Mouse (Mus musculus): ENCODE results near the gene Rin2. TPM values are rescaled to one million over a fixed set of nuclear protein-coding genes. Genes with fewer than 3 reads are reported as not detected.

Rin2 gene
- polyA plus RNA-seq, 1 experiment = 3.5 TPM

DNA sequence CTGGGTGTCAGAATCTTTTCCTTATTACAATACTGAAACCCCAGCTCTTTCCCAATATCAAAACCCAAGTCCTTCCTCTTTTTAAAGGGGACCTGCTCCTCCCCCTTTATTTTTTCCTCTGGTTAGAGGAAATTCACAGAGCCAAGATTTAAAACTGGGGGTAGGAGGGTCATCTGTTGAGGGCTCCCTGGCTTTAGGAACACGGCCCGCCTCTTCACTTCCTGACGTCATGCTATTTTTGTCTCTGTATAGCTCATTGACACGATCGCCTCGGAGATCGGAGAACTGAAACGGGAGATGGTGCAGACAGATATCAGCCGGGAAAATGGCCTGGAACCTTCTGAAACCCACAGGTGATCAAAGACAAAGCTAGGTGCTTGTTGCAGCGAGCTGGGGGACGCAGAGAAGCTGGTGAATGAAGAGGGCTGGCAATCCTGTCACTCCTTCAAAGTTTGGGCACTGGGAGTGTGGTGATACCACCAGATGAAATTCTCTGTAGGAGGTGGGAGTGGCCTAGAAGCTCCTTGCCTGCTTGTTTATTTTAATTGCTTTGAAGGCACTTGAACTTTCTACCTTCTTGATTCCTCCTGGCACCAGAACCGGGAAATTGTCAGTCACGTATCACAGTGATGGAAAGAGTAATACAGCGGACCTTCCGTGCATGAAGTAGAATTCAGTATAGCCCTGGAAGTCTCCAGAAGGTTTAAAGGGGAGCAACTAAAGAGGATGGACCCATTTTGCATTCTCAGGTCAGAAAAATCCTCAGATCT, 147.2 kb downstream of the Rin2 start:
- TF ChIP-seq POLR2A (IDR thresholded peaks at IDR 0.05; ENCODE audit: control insufficient read depth, low read depth, low read length) = no peak
- TF ChIP-seq CTCF (IDR thresholded peaks at IDR 0.05; ENCODE audit: control insufficient read depth, insufficient read depth, insufficient replicate concordance, low read depth, low read length) = no peak
- no peaks in the 10 kb centered on the region for H3K4me1 ChIP-seq (ENCODE audit: control insufficient read depth, insufficient read depth, low read length)
- H3K27ac ChIP-seq (ENCODE audit: control insufficient read depth, insufficient read depth, low read depth, low read length) = no peak overlapping the region
- H3K27me3 ChIP-seq (ENCODE audit: control insufficient read depth, insufficient read depth, low read length) = no peaks in the 10 kb centered on the region
- H3K36me3 ChIP-seq (ENCODE audit: control insufficient read depth, insufficient read depth, low read length) = no peaks in the 10 kb centered on the region
- H3K4me3 ChIP-seq (ENCODE audit: control insufficient read depth, low read depth, low read length) = no peak overlapping the region

DNA sequence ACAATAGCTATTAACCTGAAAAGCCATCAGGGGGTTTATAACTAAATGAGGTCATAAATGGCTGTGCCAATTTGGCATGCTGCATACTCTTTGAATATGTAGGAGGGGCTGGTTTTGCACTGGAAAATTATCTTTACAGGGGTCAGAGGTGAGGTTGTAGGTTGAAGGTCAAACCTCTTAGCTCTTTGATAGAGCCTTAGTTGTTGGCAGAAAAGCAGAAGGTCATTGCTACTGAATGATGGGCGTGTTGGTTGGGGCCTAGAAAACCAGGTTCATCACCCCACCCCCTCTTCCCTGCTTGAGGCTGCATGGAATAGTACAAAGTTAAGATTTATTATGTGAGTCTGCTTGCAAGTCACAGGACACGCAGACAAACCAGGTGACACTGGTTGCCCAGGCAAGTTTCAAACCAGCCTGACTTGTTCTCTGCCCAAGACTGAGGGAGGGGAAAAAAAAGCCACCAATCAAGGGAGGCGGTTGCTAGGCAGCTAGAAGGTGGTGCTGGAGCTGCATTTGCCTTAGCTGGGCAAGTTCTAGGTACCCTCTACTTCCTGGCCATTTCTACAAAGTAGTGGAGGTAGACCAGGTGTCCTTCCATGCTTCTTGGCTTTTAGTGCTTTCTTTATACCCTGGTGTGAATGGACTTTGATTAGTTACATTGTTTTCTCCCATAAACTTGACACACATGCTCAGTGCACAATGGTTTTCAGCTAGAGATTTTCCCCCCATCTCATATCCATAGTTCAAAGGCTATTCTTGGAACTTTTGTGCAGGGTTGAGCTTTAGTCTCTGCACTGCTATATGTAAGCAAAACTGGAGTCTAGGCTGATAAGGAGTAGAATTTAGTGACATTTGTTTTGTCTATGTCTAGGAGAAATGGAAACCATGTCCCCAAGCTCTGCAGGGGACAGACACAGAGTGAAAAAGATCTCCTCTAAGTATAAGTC, 148.0 kb downstream of the Rin2 start:
- Histone ChIP-seq H3K4me3 (ENCODE audit: control insufficient read depth, low read depth, low read length) (no peak overlapping the region), H3K27me3 (ENCODE audit: control insufficient read depth, insufficient read depth, low read length) (no peaks in the 10 kb centered on the region), H3K4me1 (ENCODE audit: control insufficient read depth, insufficient read depth, low read length) (no peaks in the 10 kb centered on the region), H3K27ac (ENCODE audit: control insufficient read depth, insufficient read depth, low read depth, low read length) (no peak overlapping the region), H3K36me3 (ENCODE audit: control insufficient read depth, insufficient read depth, low read length) (no peaks in the 10 kb centered on the region)
- no peak for TF ChIP-seq CTCF (IDR thresholded peaks at IDR 0.05; ENCODE audit: control insufficient read depth, insufficient read depth, insufficient replicate concordance, low read depth, low read length)
- TF ChIP-seq POLR2A (IDR thresholded peaks at IDR 0.05; ENCODE audit: control insufficient read depth, low read depth, low read length) = no peak

DNA sequence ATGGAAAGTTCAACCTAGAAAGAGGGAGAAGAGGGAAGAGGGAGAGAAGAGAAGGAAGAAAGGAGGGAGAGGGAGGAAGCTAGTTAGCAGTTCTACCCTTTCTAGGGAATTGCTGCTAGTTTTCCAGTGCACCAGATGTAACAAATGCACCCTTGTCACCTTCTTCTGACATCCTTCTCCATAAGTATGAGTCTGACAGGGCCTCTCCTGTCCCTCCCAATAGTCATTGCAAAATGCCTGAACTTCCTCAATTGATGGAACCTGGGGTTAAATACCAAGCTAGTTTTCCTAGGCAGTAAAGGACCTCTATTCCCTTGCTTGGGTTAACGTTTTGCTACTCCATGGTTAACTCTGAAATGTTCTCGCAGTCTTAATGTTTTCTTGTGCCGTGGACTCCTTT, 149.7 kb downstream of the Rin2 start:
- H3K4me1 ChIP-seq (ENCODE audit: control insufficient read depth, insufficient read depth, low read length) = no peaks in the 10 kb centered on the region
- TF ChIP-seq CTCF (IDR thresholded peaks at IDR 0.05; ENCODE audit: control insufficient read depth, insufficient read depth, insufficient replicate concordance, low read depth, low read length) = no peak
- no peak for TF ChIP-seq POLR2A (IDR thresholded peaks at IDR 0.05; ENCODE audit: control insufficient read depth, low read depth, low read length)
- H3K36me3 ChIP-seq (ENCODE audit: control insufficient read depth, insufficient read depth, low read length) = no peaks in the 10 kb centered on the region

DNA sequence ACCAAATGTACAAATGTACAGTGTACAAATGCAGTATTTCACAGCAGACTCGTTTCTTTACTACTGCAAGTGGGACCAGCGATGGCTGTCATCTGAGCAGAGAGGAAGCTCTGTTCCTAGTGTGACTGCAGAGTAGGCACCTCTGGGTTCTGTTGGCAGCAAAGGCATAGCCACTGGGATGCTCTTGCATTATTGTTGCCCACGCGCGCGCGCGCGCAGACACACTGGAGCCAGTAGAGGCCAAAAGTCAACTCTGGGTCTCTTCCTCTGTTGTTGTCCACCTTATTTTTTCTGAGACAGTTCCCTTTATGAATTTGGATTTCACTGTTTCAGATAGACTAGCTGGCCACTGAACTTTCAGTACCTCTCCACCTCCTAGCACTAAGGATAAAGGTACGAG, 150.2 kb downstream of the Rin2 start:
- H3K27ac ChIP-seq (ENCODE audit: control insufficient read depth, insufficient read depth, low read depth, low read length) = no peak overlapping the region
- no peaks in the 10 kb centered on the region for H3K36me3 ChIP-seq (ENCODE audit: control insufficient read depth, insufficient read depth, low read length)
- H3K4me3 ChIP-seq (ENCODE audit: control insufficient read depth, low read depth, low read length) = no peak overlapping the region
- no peaks in the 10 kb centered on the region for H3K4me1 ChIP-seq (ENCODE audit: control insufficient read depth, insufficient read depth, low read length)
- TF ChIP-seq CTCF (IDR thresholded peaks at IDR 0.05; ENCODE audit: control insufficient read depth, insufficient read depth, insufficient replicate concordance, low read depth, low read length) (no peak), POLR2A (IDR thresholded peaks at IDR 0.05; ENCODE audit: control insufficient read depth, low read depth, low read length) (no peak)
- H3K27me3 ChIP-seq (ENCODE audit: control insufficient read depth, insufficient read depth, low read length) = no peaks in the 10 kb centered on the region

More for the DNA sequence above, 149.7 kb downstream of the Rin2 start:
- Histone ChIP-seq H3K4me3 (ENCODE audit: control insufficient read depth, low read depth, low read length) (no peak overlapping the region), H3K27me3 (ENCODE audit: control insufficient read depth, insufficient read depth, low read length) (no peaks in the 10 kb centered on the region), H3K27ac (ENCODE audit: control insufficient read depth, insufficient read depth, low read depth, low read length) (no peak overlapping the region)

DNA sequence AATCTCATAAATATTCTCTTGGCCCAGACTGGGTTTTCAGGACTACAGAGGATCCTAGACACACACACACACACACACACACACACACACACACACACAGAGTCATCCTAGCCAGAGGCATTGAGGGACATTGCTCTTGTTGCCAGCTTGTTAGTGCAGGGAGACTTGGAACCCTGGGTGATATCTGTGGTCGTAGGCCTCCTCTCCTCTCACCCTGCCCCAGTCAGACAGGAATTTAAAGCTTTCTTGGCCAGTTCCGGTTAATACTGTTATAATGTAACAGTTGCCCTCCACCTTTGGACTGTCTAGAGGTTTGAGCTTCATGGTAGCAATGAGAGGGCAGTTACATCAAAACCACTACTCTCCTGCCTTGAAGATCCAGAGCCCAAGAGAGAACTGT, 152.9 kb downstream of the Rin2 start:
- H3K36me3 ChIP-seq (ENCODE audit: control insufficient read depth, insufficient read depth, low read length) = no peaks in the 10 kb centered on the region
- TF ChIP-seq CTCF (IDR thresholded peaks at IDR 0.05; ENCODE audit: control insufficient read depth, insufficient read depth, insufficient replicate concordance, low read depth, low read length) (no peak), POLR2A (IDR thresholded peaks at IDR 0.05; ENCODE audit: control insufficient read depth, low read depth, low read length) (no peak)
- H3K27ac ChIP-seq (ENCODE audit: control insufficient read depth, insufficient read depth, low read depth, low read length) = no peak overlapping the region
- H3K27me3 ChIP-seq (ENCODE audit: control insufficient read depth, insufficient read depth, low read length) = no peaks in the 10 kb centered on the region
- H3K4me3 ChIP-seq (ENCODE audit: control insufficient read depth, low read depth, low read length) = no peak overlapping the region
- H3K4me1 ChIP-seq (ENCODE audit: control insufficient read depth, insufficient read depth, low read length) = peaks cover 3% of the 10 kb centered on the region; the same call in 1 of the 2 replicates

DNA sequence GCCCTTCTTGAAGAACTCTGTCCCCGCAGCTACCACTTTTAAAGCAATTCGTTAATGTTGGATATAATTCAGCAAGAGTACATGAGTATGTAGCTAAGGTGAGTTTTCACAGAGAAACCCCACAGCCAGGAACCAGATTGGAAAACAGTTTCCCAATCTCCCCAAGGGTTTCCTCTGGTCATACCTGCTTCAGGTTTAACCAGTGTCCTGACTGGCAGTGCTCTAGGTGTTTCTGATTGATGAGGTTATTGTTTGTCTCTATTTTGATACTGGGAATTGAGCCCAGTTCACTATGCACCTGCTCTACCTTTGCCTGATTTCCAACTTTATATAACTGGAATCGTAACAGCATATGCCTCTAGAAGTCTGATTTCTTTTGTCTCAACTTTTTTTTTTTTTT, 153.6 kb downstream of the Rin2 start:
- TF ChIP-seq POLR2A (IDR thresholded peaks at IDR 0.05; ENCODE audit: control insufficient read depth, low read depth, low read length) (no peak), CTCF (IDR thresholded peaks at IDR 0.05; ENCODE audit: control insufficient read depth, insufficient read depth, insufficient replicate concordance, low read depth, low read length) (no peak)
- peaks cover 3% of the 10 kb centered on the region; the same call in 1 of the 2 replicates for H3K4me1 ChIP-seq (ENCODE audit: control insufficient read depth, insufficient read depth, low read length)
- H3K4me3 ChIP-seq (ENCODE audit: control insufficient read depth, low read depth, low read length) = no peak overlapping the region
- H3K27me3 ChIP-seq (ENCODE audit: control insufficient read depth, insufficient read depth, low read length) = no peaks in the 10 kb centered on the region
- H3K36me3 ChIP-seq (ENCODE audit: control insufficient read depth, insufficient read depth, low read length) = no peaks in the 10 kb centered on the region
- H3K27ac ChIP-seq (ENCODE audit: control insufficient read depth, insufficient read depth, low read depth, low read length) = no peak overlapping the region

DNA sequence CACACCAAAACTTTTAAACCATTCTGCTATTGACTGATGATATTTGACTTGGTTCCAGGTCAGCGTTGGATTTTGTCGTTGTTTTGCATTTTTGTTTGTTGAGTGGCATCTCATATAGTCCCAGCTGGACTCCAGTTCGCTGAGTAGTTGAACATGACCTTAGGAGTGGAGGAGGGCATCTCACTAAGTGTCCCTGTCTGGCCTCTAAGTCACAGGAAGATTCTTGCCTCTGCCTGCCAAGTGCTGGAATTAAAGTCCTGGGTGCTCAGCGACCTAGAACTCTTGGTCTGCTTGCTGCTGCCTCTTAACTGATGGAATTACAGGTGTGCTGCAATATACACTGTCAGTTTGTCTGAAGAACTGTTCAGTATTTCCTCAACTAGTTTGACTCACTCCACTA, 154.2 kb downstream of the Rin2 start:
- Histone ChIP-seq H3K36me3 (ENCODE audit: control insufficient read depth, insufficient read depth, low read length) (no peaks in the 10 kb centered on the region), H3K4me3 (ENCODE audit: control insufficient read depth, low read depth, low read length) (no peak overlapping the region), H3K4me1 (ENCODE audit: control insufficient read depth, insufficient read depth, low read length) (peaks cover 3% of the 10 kb centered on the region; the same call in 1 of the 2 replicates), H3K27me3 (ENCODE audit: control insufficient read depth, insufficient read depth, low read length) (no peaks in the 10 kb centered on the region), H3K27ac (ENCODE audit: control insufficient read depth, insufficient read depth, low read depth, low read length) (no peak overlapping the region)
- TF ChIP-seq POLR2A (IDR thresholded peaks at IDR 0.05; ENCODE audit: control insufficient read depth, low read depth, low read length) = no peak
- TF ChIP-seq CTCF (IDR thresholded peaks at IDR 0.05; ENCODE audit: control insufficient read depth, insufficient read depth, insufficient replicate concordance, low read depth, low read length) = no peak

Data from testis, adult 2 months (tissue).